Mouse (Mus musculus): ENCODE results near the gene Cntn5. TPM values are rescaled to one million over a fixed set of nuclear protein-coding genes. Genes with fewer than 3 reads are reported as not detected.
"Not testable (repeated sequence)": the region's sequence is repeated elsewhere in the genome, so short reads cannot be mapped to it uniquely, and the experiment has no call there.

The Cntn5 gene
- polyA plus RNA-seq, 1 experiment from 2014 or later: 0.08 TPM

DNA sequence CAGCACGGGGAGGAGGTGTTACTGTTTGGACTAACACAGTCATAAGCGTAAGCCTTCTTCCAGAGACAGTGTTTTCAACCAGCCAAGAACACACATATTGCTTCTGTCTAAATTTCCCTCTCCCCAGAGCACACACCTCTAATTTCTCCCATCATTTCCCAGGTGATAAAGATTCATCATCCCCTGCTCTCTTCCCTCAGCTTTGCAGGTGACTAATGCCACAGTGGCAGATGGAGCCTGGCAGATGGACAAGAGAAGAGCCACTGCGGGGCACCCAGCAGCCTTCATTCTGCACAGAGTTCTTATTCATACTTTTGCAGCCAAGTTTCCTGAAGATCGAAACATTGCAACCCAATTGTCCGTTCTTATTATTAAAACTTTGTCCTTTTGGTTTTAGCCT, 286.5 kb downstream of the Cntn5 start:
- no peak for DNase-seq (ENCODE audit: low spot score)
- no peaks in the 10 kb centered on the region for H3K9me3 ChIP-seq
- H3K36me3 ChIP-seq: no peaks in the 10 kb centered on the region
- no peak overlapping the region for H3K4me3 ChIP-seq
- H3K27me3 ChIP-seq (ENCODE audit: insufficient read depth, poor library complexity, severe bottlenecking): no peaks in the 10 kb centered on the region
- WGBS: 79% methylated on average over 5 of the region's 5 CpGs
- no peaks in the 10 kb centered on the region for H3K4me1 ChIP-seq
- no peak overlapping the region for H3K27ac ChIP-seq

DNA sequence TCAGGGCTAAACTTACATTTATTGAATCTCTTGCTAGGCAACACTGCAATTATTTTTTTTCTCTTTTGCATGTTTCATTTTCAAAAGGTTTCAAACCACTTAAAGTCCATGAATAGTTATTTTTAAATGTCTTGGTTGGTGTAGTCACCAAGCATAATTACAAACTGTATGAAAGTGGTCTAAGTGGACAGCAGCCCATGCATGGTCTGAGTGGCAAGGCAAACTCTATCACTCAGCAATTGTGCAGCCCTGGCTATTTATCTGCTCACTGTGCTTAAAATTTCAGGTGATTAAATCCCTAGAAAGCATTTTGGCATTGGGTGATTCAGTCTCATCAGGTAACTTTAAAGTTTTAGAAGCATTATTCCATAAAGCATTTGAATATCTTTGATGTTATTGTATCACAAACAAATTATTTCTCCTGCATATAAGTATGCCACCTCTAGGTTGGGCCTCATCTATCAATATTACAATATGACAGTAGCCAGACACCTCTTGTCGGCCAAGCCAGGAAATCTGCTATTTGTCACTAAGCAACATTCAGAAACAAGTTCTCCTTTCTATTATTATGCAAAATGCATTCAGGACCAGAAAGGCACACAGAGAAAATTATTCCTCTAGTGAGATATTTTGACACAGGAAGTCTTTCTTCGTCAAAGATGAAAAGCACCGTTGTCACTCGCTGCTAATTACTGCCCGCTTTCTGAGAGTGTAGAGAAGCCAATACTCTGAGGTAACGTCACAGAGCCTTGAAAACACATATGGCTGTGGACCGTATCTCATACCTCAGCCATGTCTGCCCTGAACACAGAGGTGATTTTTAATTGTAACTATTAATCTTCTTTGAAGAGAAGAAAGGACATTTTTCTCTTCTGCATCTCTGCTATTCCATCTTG, 329.0 kb downstream of the Cntn5 start:
- WGBS: 84% methylated on average over 7 of the region's 7 CpGs
- Histone ChIP-seq H3K36me3 (no peaks in the 10 kb centered on the region), H3K4me3 (no peak overlapping the region), H3K27me3 (ENCODE audit: insufficient read depth, poor library complexity, severe bottlenecking) (no peaks in the 10 kb centered on the region), H3K4me1 (no peaks in the 10 kb centered on the region), H3K9me3 (no peaks in the 10 kb centered on the region), H3K27ac (no peak overlapping the region)
- no peak for DNase-seq (ENCODE audit: low spot score)

DNA sequence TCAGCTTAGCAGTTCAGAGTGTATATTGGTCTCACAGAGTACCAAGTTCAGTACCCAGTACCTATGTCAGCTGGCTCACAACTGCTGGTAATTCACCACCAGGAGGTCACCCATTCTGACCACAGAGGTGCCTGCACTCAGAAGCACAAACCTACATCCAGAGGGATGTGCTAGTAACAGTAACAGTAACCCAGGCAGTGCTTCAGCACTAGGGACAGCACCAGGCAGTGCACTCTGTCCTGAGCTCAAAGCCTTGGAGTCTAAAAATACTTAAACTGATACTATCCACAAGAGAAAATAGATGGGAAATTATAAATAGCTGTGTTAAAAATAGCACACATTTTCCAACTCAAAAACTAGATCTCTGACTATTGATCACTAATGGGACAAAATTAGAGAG, 334.7 kb downstream of the Cntn5 start:
- H3K36me3 ChIP-seq: no peaks in the 10 kb centered on the region
- no peaks in the 10 kb centered on the region for H3K27me3 ChIP-seq (ENCODE audit: insufficient read depth, poor library complexity, severe bottlenecking)
- H3K4me3 ChIP-seq: no peak overlapping the region
- no peaks in the 10 kb centered on the region for H3K9me3 ChIP-seq
- no peak overlapping the region for H3K27ac ChIP-seq
- DNase-seq (ENCODE audit: low spot score): no peak
- no peaks in the 10 kb centered on the region for H3K4me1 ChIP-seq

DNA sequence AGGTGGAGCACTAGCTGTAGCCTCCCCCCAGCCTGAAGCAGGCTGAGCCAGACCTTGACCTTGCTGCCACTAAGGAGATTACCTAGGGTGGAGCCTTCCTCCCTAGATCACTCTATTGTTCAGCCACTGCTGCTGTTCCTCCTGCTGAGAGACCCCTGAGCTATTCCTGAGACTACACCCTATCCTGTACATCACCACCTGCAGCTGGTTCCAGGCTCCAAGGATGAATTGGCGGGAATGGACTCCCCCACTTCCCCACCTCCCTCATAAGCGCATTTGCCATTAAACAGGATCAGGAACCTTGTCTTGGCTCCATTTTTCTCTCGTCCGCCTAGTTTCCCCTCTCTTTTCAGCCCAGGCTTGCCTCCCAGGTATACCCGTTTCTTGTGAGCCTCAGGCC, 363.7 kb downstream of the Cntn5 start:
- not testable (repeated sequence) for H3K36me3 ChIP-seq; H3K4me1 ChIP-seq; H3K27ac ChIP-seq; DNase-seq (ENCODE audit: low spot score); H3K4me3 ChIP-seq; H3K9me3 ChIP-seq; H3K27me3 ChIP-seq (ENCODE audit: insufficient read depth, poor library complexity, severe bottlenecking)
- 55% methylated on average over 5 of the region's 5 CpGs for WGBS

DNA sequence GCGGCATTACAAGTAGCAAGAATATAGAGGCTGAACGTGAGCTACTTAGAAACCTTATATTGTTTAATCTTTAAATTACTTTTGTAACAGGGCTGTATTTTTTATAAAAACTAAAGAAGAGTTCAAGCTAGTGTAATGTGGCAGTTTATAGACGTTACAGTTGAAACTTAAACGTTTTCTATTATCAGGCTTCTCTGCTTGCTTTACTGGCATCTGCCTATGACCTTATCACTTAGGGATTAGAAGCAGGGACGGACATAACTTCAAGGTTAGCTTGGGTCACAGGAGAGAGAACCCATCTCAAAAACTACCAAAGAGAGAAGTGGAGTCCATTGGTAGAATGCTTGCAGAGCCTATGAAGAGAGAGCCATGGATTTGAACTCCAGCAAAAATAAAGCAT, 372.3 kb downstream of the Cntn5 start:
- Histone ChIP-seq H3K27ac (no peak overlapping the region), H3K36me3 (no peaks in the 10 kb centered on the region), H3K4me3 (no peak overlapping the region), H3K27me3 (ENCODE audit: insufficient read depth, poor library complexity, severe bottlenecking) (no peaks in the 10 kb centered on the region), H3K9me3 (no peaks in the 10 kb centered on the region), H3K4me1 (no peaks in the 10 kb centered on the region)
- 65% methylated on average over 5 of the region's 5 CpGs for WGBS
- no peak for DNase-seq (ENCODE audit: low spot score)

GRCm38 (mm10) chr9:10531087-10531486, 373.5 kb downstream of the Cntn5 start:
- WGBS: 81% methylated on average over 2 of the region's 2 CpGs

GRCm38 (mm10) chr9:10529528-10529927, 375.0 kb downstream of the Cntn5 start:
- Histone ChIP-seq H3K36me3 (no peaks in the 10 kb centered on the region), H3K4me1 (no peaks in the 10 kb centered on the region), H3K4me3 (no peak overlapping the region), H3K9me3 (no peaks in the 10 kb centered on the region), H3K27me3 (ENCODE audit: insufficient read depth, poor library complexity, severe bottlenecking) (no peaks in the 10 kb centered on the region), H3K27ac (no peak overlapping the region)
- WGBS: 84% methylated on average over 4 of the region's 4 CpGs
- DNase-seq (ENCODE audit: low spot score): no peak

More at GRCm38 (mm10) chr9:10531087-10531486, 373.5 kb downstream of the Cntn5 start:
- no peak for DNase-seq (ENCODE audit: low spot score)
- Histone ChIP-seq H3K36me3 (no peaks in the 10 kb centered on the region), H3K4me1 (no peaks in the 10 kb centered on the region), H3K27me3 (ENCODE audit: insufficient read depth, poor library complexity, severe bottlenecking) (no peaks in the 10 kb centered on the region), H3K27ac (no peak overlapping the region), H3K9me3 (no peaks in the 10 kb centered on the region), H3K4me3 (no peak overlapping the region)

- WGBS: 81% methylated on average over 1 of the region's 1 CpGs
- no peak for DNase-seq (ENCODE audit: low spot score)
- no peaks in the 10 kb centered on the region for H3K4me1 ChIP-seq
- H3K36me3 ChIP-seq: no peaks in the 10 kb centered on the region
- no peaks in the 10 kb centered on the region for H3K9me3 ChIP-seq
- H3K27me3 ChIP-seq (ENCODE audit: insufficient read depth, poor library complexity, severe bottlenecking): no peaks in the 10 kb centered on the region
- H3K4me3 ChIP-seq: no peak overlapping the region
- H3K27ac ChIP-seq: no peak overlapping the region
These were observed 375.5 kb downstream of the Cntn5 start for GRCm38 (mm10) chr9:10529113-10529512.

DNA sequence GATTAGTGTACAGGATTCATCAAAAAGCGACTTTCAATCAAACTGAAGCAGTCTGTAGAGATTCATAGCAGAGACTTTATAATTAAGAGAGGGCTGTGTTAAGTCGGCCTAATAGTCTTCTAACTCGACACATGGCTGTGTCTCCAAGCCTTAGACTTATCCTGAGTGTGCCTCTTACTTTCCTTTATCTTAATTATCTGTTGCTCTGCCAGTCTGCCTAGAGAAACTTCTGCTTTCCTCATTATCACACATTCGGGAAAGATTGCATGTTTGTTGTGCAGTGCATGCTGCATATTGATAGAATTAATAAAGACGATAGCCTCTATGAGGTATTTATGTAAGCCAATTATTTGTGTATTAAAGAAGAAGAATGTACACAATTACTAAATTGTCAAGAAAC, 375.9 kb downstream of the Cntn5 start:
- WGBS: 65% methylated on average over 5 of the region's 5 CpGs
- H3K36me3 ChIP-seq: no peaks in the 10 kb centered on the region
- H3K4me3 ChIP-seq: no peak overlapping the region
- no peaks in the 10 kb centered on the region for H3K4me1 ChIP-seq
- no peaks in the 10 kb centered on the region for H3K9me3 ChIP-seq
- DNase-seq (ENCODE audit: low spot score): no peak
- no peaks in the 10 kb centered on the region for H3K27me3 ChIP-seq (ENCODE audit: insufficient read depth, poor library complexity, severe bottlenecking)
- no peak overlapping the region for H3K27ac ChIP-seq

DNA sequence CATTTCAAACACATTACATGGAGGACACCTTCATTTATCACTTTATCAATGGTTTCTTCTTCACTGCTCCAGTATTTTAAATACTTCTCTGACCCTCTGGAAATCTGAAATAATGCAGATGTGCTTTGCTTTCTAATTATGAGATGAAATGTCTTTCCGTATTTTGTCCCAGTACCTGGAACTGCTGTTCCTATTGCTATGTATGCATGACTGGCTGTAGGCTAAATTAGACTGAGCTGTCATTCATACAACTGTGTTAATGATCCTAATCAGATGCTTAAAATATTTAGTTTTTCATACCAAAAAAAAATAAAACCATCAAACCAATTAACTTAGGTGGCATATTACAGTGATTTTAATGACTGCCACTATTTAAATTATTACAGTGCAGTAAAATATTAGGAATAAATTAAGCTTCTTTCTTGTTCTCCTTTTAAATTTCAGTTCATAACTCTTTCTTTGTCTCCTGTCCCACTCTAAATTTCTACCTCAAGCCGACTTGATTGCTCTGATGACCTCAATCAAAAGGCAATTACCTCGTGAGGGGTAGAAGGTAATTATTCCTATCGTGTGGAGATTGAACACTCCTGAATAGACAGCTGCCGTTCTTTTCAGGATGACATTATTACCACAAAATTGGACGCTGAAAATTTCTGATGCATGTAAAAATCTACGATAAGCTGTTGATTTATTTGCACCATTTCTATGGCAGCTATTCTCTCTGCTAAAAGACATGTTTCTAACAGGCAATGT, 378.5 kb downstream of the Cntn5 start:
- H3K4me1 ChIP-seq: no peaks in the 10 kb centered on the region
- no peaks in the 10 kb centered on the region for H3K36me3 ChIP-seq
- WGBS: 78% methylated on average over 7 of the region's 7 CpGs
- H3K27ac ChIP-seq: no peak overlapping the region
- H3K27me3 ChIP-seq (ENCODE audit: insufficient read depth, poor library complexity, severe bottlenecking): no peaks in the 10 kb centered on the region
- no peak for DNase-seq (ENCODE audit: low spot score)
- no peaks in the 10 kb centered on the region for H3K9me3 ChIP-seq
- no peak overlapping the region for H3K4me3 ChIP-seq

GRCm38 (mm10) chr9:10522604-10523003, 382.0 kb downstream of the Cntn5 start:
- 31% methylated on average over 4 of the region's 4 CpGs for WGBS
- H3K4me1 ChIP-seq: no peaks in the 10 kb centered on the region

DNA sequence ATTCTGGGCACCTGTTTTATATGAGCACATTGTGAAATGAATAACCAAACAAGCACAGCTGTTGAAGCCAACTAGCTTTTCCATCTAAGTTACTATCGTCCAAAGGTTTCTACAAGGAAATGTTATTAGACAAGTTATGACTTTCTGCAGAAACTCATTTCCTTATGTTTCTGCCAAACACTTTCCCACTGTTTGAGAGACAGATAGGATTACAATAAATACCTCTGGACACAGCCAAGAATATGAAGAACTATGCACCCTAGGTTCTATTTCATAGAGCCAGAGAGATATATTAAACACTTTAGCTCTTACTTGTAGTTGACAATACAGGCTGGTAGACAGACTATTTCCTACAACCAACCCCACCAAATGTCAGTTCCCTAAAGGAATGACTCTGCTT, 383.5 kb downstream of the Cntn5 start:
- no peaks in the 10 kb centered on the region for H3K27me3 ChIP-seq (ENCODE audit: insufficient read depth, poor library complexity, severe bottlenecking)
- H3K4me1 ChIP-seq: no peaks in the 10 kb centered on the region
- WGBS: 85% methylated on average over 1 of the region's 1 CpGs
- no peak overlapping the region for H3K27ac ChIP-seq
- H3K9me3 ChIP-seq: no peaks in the 10 kb centered on the region
- no peak overlapping the region for H3K4me3 ChIP-seq
- DNase-seq (ENCODE audit: low spot score): no peak
- H3K36me3 ChIP-seq: no peaks in the 10 kb centered on the region

More at GRCm38 (mm10) chr9:10522604-10523003, 382.0 kb downstream of the Cntn5 start:
- H3K27me3 ChIP-seq (ENCODE audit: insufficient read depth, poor library complexity, severe bottlenecking): no peaks in the 10 kb centered on the region
- no peak overlapping the region for H3K4me3 ChIP-seq
- no peaks in the 10 kb centered on the region for H3K9me3 ChIP-seq
- DNase-seq (ENCODE audit: low spot score): no peak
- no peak overlapping the region for H3K27ac ChIP-seq
- H3K36me3 ChIP-seq: no peaks in the 10 kb centered on the region

DNA sequence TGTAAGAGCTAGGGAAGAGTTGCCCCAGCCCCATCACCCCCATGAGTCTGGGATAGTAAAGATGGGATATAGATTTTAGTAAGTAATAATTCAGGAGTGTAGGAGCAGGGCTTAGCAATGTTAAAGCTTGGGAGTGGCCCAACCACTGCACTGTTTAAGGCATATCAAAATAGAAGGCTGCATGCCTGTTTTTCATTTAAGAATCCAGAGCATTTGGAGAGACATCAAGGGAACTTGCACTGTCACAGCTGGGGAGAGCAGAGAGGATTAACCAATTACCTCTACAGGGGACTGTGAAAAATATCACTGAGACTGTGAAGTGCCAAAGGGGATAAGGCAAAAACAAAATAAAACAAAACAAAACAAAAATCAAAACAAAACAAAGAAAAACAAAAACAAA, 412.3 kb downstream of the Cntn5 start:
- Histone ChIP-seq H3K36me3 (no peaks in the 10 kb centered on the region), H3K27me3 (ENCODE audit: insufficient read depth, poor library complexity, severe bottlenecking) (no peaks in the 10 kb centered on the region), H3K9me3 (no peaks in the 10 kb centered on the region), H3K4me3 (no peak overlapping the region), H3K27ac (no peak overlapping the region), H3K4me1 (no peaks in the 10 kb centered on the region)
- no peak for DNase-seq (ENCODE audit: low spot score)
